Mouse (Mus musculus) midbrain, embryonic 13.5 days (tissue): ENCODE measurements around the gene Magi1. TPM values are rescaled to one million over a fixed set of nuclear protein-coding genes. Genes with fewer than 3 reads are reported as not detected.
A peak's percentile ranks its signal among the peaks of the same experiment; 100 is the strongest.

Experiments used
- ATAC-seq: fragments of 200-750 bp; cut with Nextera tagmentation; 2 replicates; pipeline ENCODE4 v1.8.0; 2017; ENCODE audit warnings: mild to moderate bottlenecking, moderate TSS enrichment, moderate library complexity
- H3K27ac ChIP-seq: fragments of 300-500 bp; sonication (generic); 2 replicates; pipeline ENCODE4 v1.5.1; 2015; ENCODE audit warnings: inconsistent platforms, mild to moderate bottlenecking, moderate library complexity
- H3K27me3 ChIP-seq: fragments of 300-500 bp; sonication (generic); 2 replicates; pipeline ENCODE4 v1.6.1; 2015; ENCODE audit warnings: mild to moderate bottlenecking, inconsistent platforms
- H3K36me3 ChIP-seq: fragments of 300-500 bp; sonication (generic); 2 replicates; pipeline ENCODE4 v1.6.1; 2015; ENCODE audit warnings: mild to moderate bottlenecking, inconsistent platforms
- H3K4me1 ChIP-seq: fragments of 300-500 bp; sonication (generic); replicated peaks from 2 replicates; pipeline ENCODE4 v1.6.1; 2015; ENCODE audit warnings: inconsistent platforms
- H3K4me2 ChIP-seq: fragments of 300-500 bp; sonication (generic); replicated peaks from 2 replicates; pipeline ENCODE4 v1.6.1; 2015; ENCODE audit warnings: moderate library complexity, mild to moderate bottlenecking, inconsistent platforms
- H3K4me3 ChIP-seq: fragments of 300-500 bp; sonication (generic); replicated peaks from 2 replicates; pipeline ENCODE4 v1.5.1; 2015; ENCODE audit warnings: mild to moderate bottlenecking, inconsistent platforms
- H3K9ac ChIP-seq: fragments of 300-500 bp; sonication (generic); replicated peaks from 2 replicates; pipeline ENCODE4 v1.6.1; 2015; ENCODE audit warnings: mild to moderate bottlenecking, inconsistent platforms
- H3K9me3 ChIP-seq: fragments of 300-500 bp; sonication (generic); 2 replicates; pipeline ENCODE4 v1.6.1; 2016; ENCODE audit warnings: mild to moderate bottlenecking, inconsistent platforms
- WGBS: fragments of 180-500 bp; shearing (Covaris S2); methylation state at CpG from one replicate; pipeline ENCODE4 v1.1.7; 2015; 5-methylcytosine and 5-hydroxymethylcytosine counted together
- polyA plus RNA-seq: library from polyadenylated mRNA; unstranded; fragments of >200 nt; fragmentation: Nextera tagmentation; extraction: Ambion mirVana; gene quantifications from 2 replicates; pipeline ENCODE4 v1.2.1, GENCODE M21; 2015

The Magi1 gene
- polyA plus RNA-seq, 1 experiment from 2014 or later = 39.4 TPM

- H3K27ac ChIP-seq = no peak overlapping the region
- H3K27me3 ChIP-seq = no peaks in the 10 kb centered on the region
- 94% methylated on average over 4 of the region's 4 CpGs for WGBS
- H3K9me3 ChIP-seq = no peaks in the 10 kb centered on the region
- H3K36me3 ChIP-seq = no peaks in the 10 kb centered on the region
- H3K4me3 ChIP-seq = no peak overlapping the region
- H3K4me2 ChIP-seq = no peak overlapping the region
- H3K9ac ChIP-seq = no peak overlapping the region
- 0 out of 2 replicates have a peak, but pooled peaks cover 4% of the 10 kb centered on the region for H3K4me1 ChIP-seq
- ATAC-seq = no peak
Observed at GRCm38 (mm10) chr6:94063542-94063941, 220.2 kb downstream of the Magi1 start.

- Histone ChIP-seq H3K27me3 (no peaks in the 10 kb centered on the region), H3K9ac (no peak overlapping the region), H3K9me3 (no peaks in the 10 kb centered on the region), H3K36me3 (no peaks in the 10 kb centered on the region), H3K27ac (0 out of 2 replicates have a peak overlapping the region, but pooled peaks have one; percentile 17), H3K4me2 (no peak overlapping the region), H3K4me3 (no peak overlapping the region), H3K4me1 (0 out of 2 replicates have a peak, but pooled peaks cover 4% of the 10 kb centered on the region)
- WGBS = 71% methylated on average over 8 of the region's 8 CpGs
- ATAC-seq = no peak
Observed at GRCm38 (mm10) chr6:94061424-94061980, 222.2 kb downstream of the Magi1 start.

GRCm38 (mm10) chr6:94060621-94061213 lies 223.0 kb downstream of the Magi1 start:
- Histone ChIP-seq H3K9me3 (no peaks in the 10 kb centered on the region), H3K4me1 (0 out of 2 replicates have a peak, but pooled peaks cover 4% of the 10 kb centered on the region), H3K9ac (no peak overlapping the region), H3K4me3 (no peak overlapping the region), H3K27me3 (no peaks in the 10 kb centered on the region), H3K27ac (no peak overlapping the region), H3K36me3 (no peaks in the 10 kb centered on the region), H3K4me2 (no peak overlapping the region)
- ATAC-seq = no peak
- WGBS = 95% methylated on average over 7 of the region's 7 CpGs

- Histone ChIP-seq H3K36me3 (no peaks in the 10 kb centered on the region), H3K9me3 (no peaks in the 10 kb centered on the region), H3K4me2 (no peak overlapping the region), H3K4me3 (no peak overlapping the region), H3K27ac (no peak overlapping the region), H3K9ac (no peak overlapping the region), H3K4me1 (0 out of 2 replicates have a peak, but pooled peaks cover 4% of the 10 kb centered on the region), H3K27me3 (no peaks in the 10 kb centered on the region)
- 88% methylated on average over 2 of the region's 2 CpGs for WGBS
- no peak for ATAC-seq
Observed at GRCm38 (mm10) chr6:94059090-94059489, 224.6 kb downstream of the Magi1 start.

- Histone ChIP-seq H3K4me2 (no peak overlapping the region), H3K4me3 (no peak overlapping the region), H3K9me3 (no peaks in the 10 kb centered on the region), H3K27me3 (no peaks in the 10 kb centered on the region), H3K4me1 (no peaks in the 10 kb centered on the region), H3K27ac (no peak overlapping the region), H3K36me3 (no peaks in the 10 kb centered on the region), H3K9ac (no peak overlapping the region)
- ATAC-seq = no peak
- WGBS = 16% methylated on average over 1 of the region's 1 CpGs
Observed at GRCm38 (mm10) chr6:94053920-94054319, 229.8 kb downstream of the Magi1 start.

GRCm38 (mm10) chr6:94045180-94045579 lies 238.5 kb downstream of the Magi1 start:
- no peak overlapping the region for H3K4me2 ChIP-seq
- H3K36me3 ChIP-seq = no peaks in the 10 kb centered on the region
- H3K9ac ChIP-seq = no peak overlapping the region
- no peaks in the 10 kb centered on the region for H3K9me3 ChIP-seq
- H3K27me3 ChIP-seq = no peaks in the 10 kb centered on the region
- WGBS = 90% methylated on average over 4 of the region's 4 CpGs
- no peak for ATAC-seq
- H3K4me3 ChIP-seq = no peak overlapping the region
- H3K4me1 ChIP-seq = peaks cover 13% of the 10 kb centered on the region
- H3K27ac ChIP-seq = no peak overlapping the region

- Histone ChIP-seq H3K36me3 (no peaks in the 10 kb centered on the region), H3K27me3 (no peaks in the 10 kb centered on the region), H3K9me3 (no peaks in the 10 kb centered on the region), H3K4me2 (no peak overlapping the region), H3K4me3 (no peak overlapping the region), H3K4me1 (peaks cover 13% of the 10 kb centered on the region), H3K9ac (no peak overlapping the region), H3K27ac (no peak overlapping the region; the same call in 1 of the 2 replicates)
- 46% methylated on average over 7 of the region's 7 CpGs for WGBS
- ATAC-seq = no peak
Observed at GRCm38 (mm10) chr6:94043461-94043860, 240.3 kb downstream of the Magi1 start.

GRCm38 (mm10) chr6:94040093-94040492 lies 243.6 kb downstream of the Magi1 start:
- H3K9ac ChIP-seq = no peak overlapping the region
- no peak overlapping the region for H3K27ac ChIP-seq
- no peaks in the 10 kb centered on the region for H3K9me3 ChIP-seq
- H3K27me3 ChIP-seq = no peaks in the 10 kb centered on the region
- no peaks in the 10 kb centered on the region for H3K36me3 ChIP-seq
- no peak overlapping the region for H3K4me2 ChIP-seq
- 59% methylated on average over 2 of the region's 2 CpGs for WGBS
- H3K4me3 ChIP-seq = no peak overlapping the region
- peaks cover 13% of the 10 kb centered on the region for H3K4me1 ChIP-seq
- no peak for ATAC-seq

- no peaks in the 10 kb centered on the region for H3K9me3 ChIP-seq
- no peaks in the 10 kb centered on the region for H3K36me3 ChIP-seq
- no peak for ATAC-seq
- no peak overlapping the region for H3K4me2 ChIP-seq
- no peak overlapping the region for H3K4me3 ChIP-seq
- H3K27ac ChIP-seq = no peak overlapping the region
- no peak overlapping the region for H3K9ac ChIP-seq
- WGBS = 96% methylated on average over 3 of the region's 3 CpGs
- H3K4me1 ChIP-seq = peaks cover 13% of the 10 kb centered on the region
- H3K27me3 ChIP-seq = no peaks in the 10 kb centered on the region
Observed at GRCm38 (mm10) chr6:94038897-94039296, 244.8 kb downstream of the Magi1 start.

GRCm38 (mm10) chr6:94036554-94036953 lies 247.2 kb downstream of the Magi1 start:
- ATAC-seq = no peak
- 0 out of 2 replicates have a peak, but pooled peaks cover 6% of the 10 kb centered on the region for H3K4me1 ChIP-seq
- 76% methylated on average over 7 of the region's 7 CpGs for WGBS

GRCm38 (mm10) chr6:94026361-94026760 lies 257.4 kb downstream of the Magi1 start:
- no peak overlapping the region for H3K27ac ChIP-seq
- WGBS = 75% methylated on average over 9 of the region's 9 CpGs
- no peak for ATAC-seq

More at GRCm38 (mm10) chr6:94036554-94036953, 247.2 kb downstream of the Magi1 start:
- Histone ChIP-seq H3K4me3 (no peak overlapping the region), H3K4me2 (no peak overlapping the region), H3K9me3 (no peaks in the 10 kb centered on the region), H3K27me3 (no peaks in the 10 kb centered on the region), H3K36me3 (no peaks in the 10 kb centered on the region), H3K27ac (no peak overlapping the region), H3K9ac (no peak overlapping the region)

GRCm38 (mm10) chr6:94022437-94022836 lies 261.3 kb downstream of the Magi1 start:
- Histone ChIP-seq H3K4me3 (no peak overlapping the region), H3K36me3 (no peaks in the 10 kb centered on the region), H3K4me1 (peaks cover 15% of the 10 kb centered on the region), H3K27me3 (no peaks in the 10 kb centered on the region), H3K27ac (no peak overlapping the region), H3K9ac (no peak overlapping the region), H3K9me3 (no peaks in the 10 kb centered on the region), H3K4me2 (no peak overlapping the region)
- 86% methylated on average over 5 of the region's 5 CpGs for WGBS
- no peak for ATAC-seq

More at GRCm38 (mm10) chr6:94026361-94026760, 257.4 kb downstream of the Magi1 start:
- Histone ChIP-seq H3K27me3 (no peaks in the 10 kb centered on the region), H3K4me3 (no peak overlapping the region), H3K9me3 (no peaks in the 10 kb centered on the region), H3K9ac (no peak overlapping the region), H3K36me3 (no peaks in the 10 kb centered on the region), H3K4me1 (peaks cover 11% of the 10 kb centered on the region), H3K4me2 (no peak overlapping the region)
